Mouse (Mus musculus): ENCODE results near the gene Calcoco2. TPM values are rescaled to one million over a fixed set of nuclear protein-coding genes. Genes with fewer than 3 reads are reported as not detected.

Gene Calcoco2
- polyA plus RNA-seq, 1 experiment: not detected

GRCm38 (mm10) chr11:96076221-96077105 lies 35.3 kb downstream of the Calcoco2 start:
- DNase-seq: peak in 1 of 2 experiments; percentile 26
- WGBS: 65% methylated on average over 13 of the region's 13 CpGs
- peak overlapping the region; percentile 52 for H3K4me3 ChIP-seq (replicated peaks; ENCODE audit: insufficient read depth, low read depth, low read length)
- TF ChIP-seq CTCF (IDR thresholded peaks at IDR 0.05; ENCODE audit: borderline replicate concordance, insufficient read depth, low read depth, low read length) (no peak), POLR2A (IDR thresholded peaks at IDR 0.05; ENCODE audit: borderline replicate concordance, insufficient read depth, low read length) (no peak)
- H3K27ac ChIP-seq (ENCODE audit: insufficient read depth, low read length): peak overlapping the region; percentile 2; the same call in 1 of the 2 replicates
- H3K4me1 ChIP-seq (ENCODE audit: control insufficient read depth, insufficient read depth, low read length): peaks cover 2% of the 10 kb centered on the region; the same call in 1 of the 2 replicates
- H3K27me3 ChIP-seq (ENCODE audit: control insufficient read depth, insufficient read depth, low read length): no peaks in the 10 kb centered on the region

GRCm38 (mm10) chr11:96075509-96076220 lies 36.1 kb downstream of the Calcoco2 start, which contains the start of gene Atp5g1:
Atp5g1 (minus strand) TSS chr11:96075670.
- Histone ChIP-seq H3K4me3 (replicated peaks; ENCODE audit: insufficient read depth, low read depth, low read length) (peak within 1 kb of the TSS; percentile 80), H3K4me1 (ENCODE audit: control insufficient read depth, insufficient read depth, low read length) (peaks cover 2% of the 10 kb centered on the region; the same call in 1 of the 2 replicates), H3K27ac (ENCODE audit: insufficient read depth, low read length) (peak within 1 kb of the TSS; percentile 89), H3K27me3 (ENCODE audit: control insufficient read depth, insufficient read depth, low read length) (no peaks in the 10 kb centered on the region)
- peak; percentile 100 for DNase-seq
- TF ChIP-seq CTCF (IDR thresholded peaks at IDR 0.05; ENCODE audit: borderline replicate concordance, insufficient read depth, low read depth, low read length) (no peak), POLR2A (IDR thresholded peaks at IDR 0.05; ENCODE audit: borderline replicate concordance, insufficient read depth, low read length) (peak; percentile 100)
- WGBS: under 1% methylated on average over 37 of the region's 37 CpGs

GRCm38 (mm10) chr11:96075177-96075508 lies 36.6 kb downstream of the Calcoco2 start:
- WGBS: under 1% methylated on average over 15 of the region's 15 CpGs
- Histone ChIP-seq H3K4me1 (ENCODE audit: control insufficient read depth, insufficient read depth, low read length) (peaks cover 2% of the 10 kb centered on the region; the same call in 1 of the 2 replicates), H3K27ac (ENCODE audit: insufficient read depth, low read length) (peak overlapping the region; percentile 89), H3K27me3 (ENCODE audit: control insufficient read depth, insufficient read depth, low read length) (no peaks in the 10 kb centered on the region), H3K4me3 (replicated peaks; ENCODE audit: insufficient read depth, low read depth, low read length) (peak overlapping the region; percentile 80)
- DNase-seq: no peak
- TF ChIP-seq CTCF (IDR thresholded peaks at IDR 0.05; ENCODE audit: borderline replicate concordance, insufficient read depth, low read depth, low read length) (no peak), POLR2A (IDR thresholded peaks at IDR 0.05; ENCODE audit: borderline replicate concordance, insufficient read depth, low read length) (no peak)

- peak overlapping the region; percentile 80 for H3K4me3 ChIP-seq (replicated peaks; ENCODE audit: insufficient read depth, low read depth, low read length)
- WGBS: 4% methylated on average over 17 of the region's 17 CpGs
- H3K4me1 ChIP-seq (ENCODE audit: control insufficient read depth, insufficient read depth, low read length): peaks cover 2% of the 10 kb centered on the region; the same call in 1 of the 2 replicates
- no peaks in the 10 kb centered on the region for H3K27me3 ChIP-seq (ENCODE audit: control insufficient read depth, insufficient read depth, low read length)
- H3K27ac ChIP-seq (ENCODE audit: insufficient read depth, low read length): peak overlapping the region; percentile 89
- DNase-seq: peak; percentile 58 to 59
- no peak for TF ChIP-seq CTCF (IDR thresholded peaks at IDR 0.05; ENCODE audit: borderline replicate concordance, insufficient read depth, low read depth, low read length)
- TF ChIP-seq POLR2A (IDR thresholded peaks at IDR 0.05; ENCODE audit: borderline replicate concordance, insufficient read depth, low read length): no peak
Measured at GRCm38 (mm10) chr11:96074351-96075176, 37.2 kb downstream of the Calcoco2 start.

- peak; percentile 42 for DNase-seq
- H3K4me3 ChIP-seq (replicated peaks; ENCODE audit: insufficient read depth, low read depth, low read length): peak overlapping the region; percentile 80
- H3K4me1 ChIP-seq (ENCODE audit: control insufficient read depth, insufficient read depth, low read length): peaks cover 2% of the 10 kb centered on the region; the same call in 1 of the 2 replicates
- no peak for TF ChIP-seq CTCF (IDR thresholded peaks at IDR 0.05; ENCODE audit: borderline replicate concordance, insufficient read depth, low read depth, low read length)
- TF ChIP-seq POLR2A (IDR thresholded peaks at IDR 0.05; ENCODE audit: borderline replicate concordance, insufficient read depth, low read length): no peak
- H3K27me3 ChIP-seq (ENCODE audit: control insufficient read depth, insufficient read depth, low read length): no peaks in the 10 kb centered on the region
- H3K27ac ChIP-seq (ENCODE audit: insufficient read depth, low read length): peak overlapping the region; percentile 6; the same call in 1 of the 2 replicates
- WGBS: 18% methylated on average over 9 of the region's 9 CpGs
Measured at GRCm38 (mm10) chr11:96073295-96073993, 38.3 kb downstream of the Calcoco2 start.

- no peak for DNase-seq
- no peaks in the 10 kb centered on the region for H3K27me3 ChIP-seq (ENCODE audit: control insufficient read depth, insufficient read depth, low read length)
- H3K27ac ChIP-seq (ENCODE audit: insufficient read depth, low read length): no peak overlapping the region
- TF ChIP-seq POLR2A (IDR thresholded peaks at IDR 0.05; ENCODE audit: borderline replicate concordance, insufficient read depth, low read length) (no peak), CTCF (IDR thresholded peaks at IDR 0.05; ENCODE audit: borderline replicate concordance, insufficient read depth, low read depth, low read length) (no peak)
- no peak overlapping the region for H3K4me3 ChIP-seq (replicated peaks; ENCODE audit: insufficient read depth, low read depth, low read length)
- 94% methylated on average over 1 of the region's 1 CpGs for WGBS
- H3K4me1 ChIP-seq (ENCODE audit: control insufficient read depth, insufficient read depth, low read length): peaks cover 2% of the 10 kb centered on the region; the same call in 1 of the 2 replicates
Measured at GRCm38 (mm10) chr11:96071013-96071412, 40.8 kb downstream of the Calcoco2 start.

Measured in cerebellum, adult 2 months (tissue).